Mouse (Mus musculus): ENCODE results near the gene Prss35. TPM values are rescaled to one million over a fixed set of nuclear protein-coding genes. Genes with fewer than 3 reads are reported as not detected.

The Prss35 gene
- total RNA-seq, 1 experiment = 9.4 TPM

GRCm38 (mm10) chr9:86762477-86763376 lies 19.3 kb downstream of the Prss35 start:
- no peak for DNase-seq (ENCODE audit: low read depth, low spot score)
- no peak overlapping the region for H3K27ac ChIP-seq (ENCODE audit: insufficient read depth, low read depth, low read length, poor library complexity, severe bottlenecking)
- H3K9ac ChIP-seq (ENCODE audit: insufficient read depth, low read depth, low read length, poor library complexity, severe bottlenecking) = no peak overlapping the region
- no peaks in the 10 kb centered on the region for H3K36me3 ChIP-seq (ENCODE audit: control insufficient read depth, insufficient read depth, low read length, poor library complexity, severe bottlenecking)
- TF ChIP-seq MAFK (IDR thresholded peaks at IDR 0.05; ENCODE audit: insufficient read depth, low read depth, low read length) (no peak), ZC3H11A (IDR thresholded peaks at IDR 0.05; ENCODE audit: borderline replicate concordance, low read depth, low read length) (no peak), HCFC1 (IDR thresholded peaks at IDR 0.05; ENCODE audit: borderline replicate concordance, insufficient read depth, low read length) (no peak), ZNF384 (IDR thresholded peaks at IDR 0.05; ENCODE audit: low read depth, low read length) (no peak), CHD2 (IDR thresholded peaks at IDR 0.05; ENCODE audit: low read depth, low read length) (no peak)
- H3K4me1 ChIP-seq (ENCODE audit: control insufficient read depth in 2 of 2, insufficient read depth in 2 of 2, low read length in 2 of 2, poor library complexity in 1 of 2) = peaks cover 0 to 4% of the 10 kb centered on the region in 2 experiments; a peak in 1 of 4 replicates
- H3K9me3 ChIP-seq (ENCODE audit: control insufficient read depth, insufficient read depth, low read depth, low read length) = no peaks in the 10 kb centered on the region
- H3K4me3 ChIP-seq (ENCODE audit: insufficient read depth in 1 of 2, low read depth in 1 of 2, low read length in 2 of 2, poor library complexity in 1 of 2, severe bottlenecking in 1 of 2) = no peak overlapping the region
- in situ Hi-C loops (cut with MboI; ENCODE audit: low sequenced_read_pairs in 2 of 2, unreplicated experiment in 2 of 2) = loop anchor here in 1 of 2 experiments (25.0 kb wide), 1 partner anchor 175 kb away; no protein-coding TSS in a partner anchor

- in situ Hi-C loops (cut with MboI; ENCODE audit: low sequenced_read_pairs in 2 of 2, unreplicated experiment in 2 of 2) = loop anchor here in 1 of 2 experiments (25.0 kb wide), 1 partner anchor 177 kb away; no protein-coding TSS in a partner anchor
- no peaks in the 10 kb centered on the region for H3K9me3 ChIP-seq (ENCODE audit: control insufficient read depth, insufficient read depth, low read depth, low read length)
- no peak overlapping the region for H3K27ac ChIP-seq (ENCODE audit: insufficient read depth, low read depth, low read length, poor library complexity, severe bottlenecking)
- no peak for DNase-seq (ENCODE audit: low read depth, low spot score)
- H3K36me3 ChIP-seq (ENCODE audit: control insufficient read depth, insufficient read depth, low read length, poor library complexity, severe bottlenecking) = no peaks in the 10 kb centered on the region
- no peak overlapping the region for H3K9ac ChIP-seq (ENCODE audit: insufficient read depth, low read depth, low read length, poor library complexity, severe bottlenecking)
- no peak overlapping the region for H3K4me3 ChIP-seq (ENCODE audit: insufficient read depth in 1 of 2, low read depth in 1 of 2, low read length in 2 of 2, poor library complexity in 1 of 2, severe bottlenecking in 1 of 2)
- TF ChIP-seq HCFC1 (IDR thresholded peaks at IDR 0.05; ENCODE audit: borderline replicate concordance, insufficient read depth, low read length) (no peak), CHD2 (IDR thresholded peaks at IDR 0.05; ENCODE audit: low read depth, low read length) (no peak), ZC3H11A (IDR thresholded peaks at IDR 0.05; ENCODE audit: borderline replicate concordance, low read depth, low read length) (no peak), MAFK (IDR thresholded peaks at IDR 0.05; ENCODE audit: insufficient read depth, low read depth, low read length) (no peak), ZNF384 (IDR thresholded peaks at IDR 0.05; ENCODE audit: low read depth, low read length) (no peak)
- H3K4me1 ChIP-seq (ENCODE audit: control insufficient read depth in 2 of 2, insufficient read depth in 2 of 2, low read length in 2 of 2, poor library complexity in 1 of 2) = peaks cover 0 to 4% of the 10 kb centered on the region in 2 experiments; a peak in 1 of 4 replicates
Observed at GRCm38 (mm10) chr9:86764002-86764401, 20.6 kb downstream of the Prss35 start.

- no peak overlapping the region for H3K9ac ChIP-seq (ENCODE audit: insufficient read depth, low read depth, low read length, poor library complexity, severe bottlenecking)
- in situ Hi-C loops (cut with MboI; ENCODE audit: low sequenced_read_pairs in 2 of 2, unreplicated experiment in 2 of 2) = loop anchor here in 1 of 2 experiments (25.0 kb wide), 1 partner anchor 180 kb away; no protein-coding TSS in a partner anchor
- peaks cover 0 to 4% of the 10 kb centered on the region in 2 experiments; a peak in 1 of 4 replicates for H3K4me1 ChIP-seq (ENCODE audit: control insufficient read depth in 2 of 2, insufficient read depth in 2 of 2, low read length in 2 of 2, poor library complexity in 1 of 2)
- H3K27ac ChIP-seq (ENCODE audit: insufficient read depth, low read depth, low read length, poor library complexity, severe bottlenecking) = no peak overlapping the region
- TF ChIP-seq ZC3H11A (IDR thresholded peaks at IDR 0.05; ENCODE audit: borderline replicate concordance, low read depth, low read length) (no peak), CHD2 (IDR thresholded peaks at IDR 0.05; ENCODE audit: low read depth, low read length) (no peak), ZNF384 (IDR thresholded peaks at IDR 0.05; ENCODE audit: low read depth, low read length) (no peak)
- no peak for DNase-seq (ENCODE audit: low read depth, low spot score)
- no peak overlapping the region for H3K4me3 ChIP-seq (ENCODE audit: insufficient read depth in 1 of 2, low read depth in 1 of 2, low read length in 2 of 2, poor library complexity in 1 of 2, severe bottlenecking in 1 of 2)
- H3K36me3 ChIP-seq (ENCODE audit: control insufficient read depth, insufficient read depth, low read length, poor library complexity, severe bottlenecking) = no peaks in the 10 kb centered on the region
- no peaks in the 10 kb centered on the region for H3K9me3 ChIP-seq (ENCODE audit: control insufficient read depth, insufficient read depth, low read depth, low read length)
Observed at GRCm38 (mm10) chr9:86766991-86767390, 23.5 kb downstream of the Prss35 start.

GRCm38 (mm10) chr9:86772897-86773296 lies 29.4 kb downstream of the Prss35 start:
- in situ Hi-C loops (cut with MboI; ENCODE audit: low sequenced_read_pairs in 2 of 2, unreplicated experiment in 2 of 2) = loop anchor here in 1 of 2 experiments (25.0 kb wide), 1 partner anchor 186 kb away; no protein-coding TSS in a partner anchor
- no peaks in the 10 kb centered on the region for H3K36me3 ChIP-seq (ENCODE audit: control insufficient read depth, insufficient read depth, low read length, poor library complexity, severe bottlenecking)
- H3K9me3 ChIP-seq (ENCODE audit: control insufficient read depth, insufficient read depth, low read depth, low read length) = no peaks in the 10 kb centered on the region
- no peak for DNase-seq (ENCODE audit: low read depth, low spot score)
- H3K27ac ChIP-seq (ENCODE audit: insufficient read depth, low read depth, low read length, poor library complexity, severe bottlenecking) = no peak overlapping the region
- no peak overlapping the region for H3K9ac ChIP-seq (ENCODE audit: insufficient read depth, low read depth, low read length, poor library complexity, severe bottlenecking)
- TF ChIP-seq ZC3H11A (IDR thresholded peaks at IDR 0.05; ENCODE audit: borderline replicate concordance, low read depth, low read length) (no peak), ZNF384 (IDR thresholded peaks at IDR 0.05; ENCODE audit: low read depth, low read length) (no peak), MAFK (IDR thresholded peaks at IDR 0.05; ENCODE audit: insufficient read depth, low read depth, low read length) (no peak), HCFC1 (IDR thresholded peaks at IDR 0.05; ENCODE audit: borderline replicate concordance, insufficient read depth, low read length) (no peak), CHD2 (IDR thresholded peaks at IDR 0.05; ENCODE audit: low read depth, low read length) (no peak)
- H3K4me3 ChIP-seq (ENCODE audit: insufficient read depth in 1 of 2, low read depth in 1 of 2, low read length in 2 of 2, poor library complexity in 1 of 2, severe bottlenecking in 1 of 2) = no peak overlapping the region
- H3K4me1 ChIP-seq (ENCODE audit: control insufficient read depth in 2 of 2, insufficient read depth in 2 of 2, low read length in 2 of 2, poor library complexity in 1 of 2) = no peaks in the 10 kb centered on the region

All from ES-E14 (cell line).